ENCODE assay signal across 31 mouse cellular contexts in genomic region chr10:74789987-74790386, GRCm38 (mm10).
"Had no signal": no experiment of that assay in that cellular context is flagged by ENCODE, and none has a peak within 500 bp of the region (broad histone marks: within the 10 kb centered on the region; RNA-seq: fewer than 3 reads in every experiment).

No protein-coding gene starts in this region.

- H3K9me3 ChIP-seq: limb, embryonic 10.5 days; limb, embryonic 12.5 days; limb, embryonic 13.5 days; limb, embryonic 15.5 days; liver, embryonic 12.5 days; liver, embryonic 13.5 days; liver, embryonic 15.5 days; lung, embryonic 15.5 days; megakaryocyte, embryonic 14.5 days; midbrain, embryonic 10.5 days; midbrain, embryonic 12.5 days; midbrain, embryonic 13.5 days; midbrain, embryonic 15.5 days; neural tube, embryonic 12.5 days had no signal

- DNase-seq: left cerebral cortex, postnatal 4 days; liver; liver, embryonic 13.5 days; liver, postnatal 0 days; lung, adult 18-20 months; lung, adult 2 months; lung, embryonic 14.5 days; lung, postnatal 10 days; lung, postnatal 14 days; lung, postnatal 36 days; lung, postnatal 4 days; midbrain, embryonic 14.5 days had no signal

- H3K36me3 ChIP-seq: limb, embryonic 10.5 days; limb, embryonic 12.5 days; limb, embryonic 13.5 days; limb, embryonic 15.5 days; liver, embryonic 12.5 days; liver, embryonic 13.5 days; liver, embryonic 15.5 days; lung, embryonic 15.5 days; midbrain, embryonic 10.5 days; midbrain, embryonic 12.5 days; midbrain, embryonic 13.5 days; midbrain, embryonic 15.5 days; neural tube, embryonic 12.5 days had no signal

- ATAC-seq: liver, embryonic 12.5 days; liver, postnatal 0 days; midbrain, embryonic 13.5 days; midbrain, embryonic 15.5 days; midbrain, embryonic 16.5 days had no signal

- H3K27me3 ChIP-seq: limb, embryonic 12.5 days; limb, embryonic 13.5 days; limb, embryonic 15.5 days; liver, embryonic 12.5 days; liver, embryonic 13.5 days; liver, embryonic 15.5 days; lung, embryonic 15.5 days; megakaryocyte, embryonic 14.5 days; midbrain, embryonic 12.5 days; midbrain, embryonic 13.5 days; midbrain, embryonic 15.5 days; neural tube, embryonic 12.5 days had no signal

- H3K4me1 ChIP-seq: limb, embryonic 10.5 days; limb, embryonic 12.5 days; limb, embryonic 13.5 days; limb, embryonic 15.5 days; liver, embryonic 12.5 days; liver, embryonic 13.5 days; liver, embryonic 15.5 days; lung, embryonic 15.5 days; megakaryocyte, embryonic 14.5 days; midbrain, embryonic 10.5 days; midbrain, embryonic 12.5 days; midbrain, embryonic 13.5 days; midbrain, embryonic 15.5 days; neural tube, embryonic 12.5 days had no signal

- H3K4me2 ChIP-seq: limb, embryonic 12.5 days; limb, embryonic 13.5 days; limb, embryonic 15.5 days; liver, embryonic 11.5 days; liver, embryonic 12.5 days; liver, embryonic 13.5 days; liver, embryonic 15.5 days; lung, embryonic 14.5 days; lung, embryonic 15.5 days; midbrain, embryonic 11.5 days; midbrain, embryonic 12.5 days; midbrain, embryonic 13.5 days; midbrain, embryonic 15.5 days; neural tube, embryonic 12.5 days had no signal

- H3K9ac ChIP-seq: limb, embryonic 12.5 days; limb, embryonic 13.5 days; limb, embryonic 15.5 days; liver, embryonic 12.5 days; liver, embryonic 13.5 days; liver, embryonic 14.5 days; liver, embryonic 15.5 days; liver, postnatal 0 days; lung, embryonic 14.5 days; lung, embryonic 15.5 days; midbrain, embryonic 12.5 days; midbrain, embryonic 13.5 days; midbrain, embryonic 15.5 days; neural tube, embryonic 12.5 days had no signal

- H3K4me3 ChIP-seq: limb, embryonic 10.5 days; limb, embryonic 12.5 days; limb, embryonic 13.5 days; limb, embryonic 15.5 days; liver, embryonic 12.5 days; liver, embryonic 13.5 days; liver, embryonic 15.5 days; lung, embryonic 15.5 days; megakaryocyte, embryonic 14.5 days; midbrain, embryonic 10.5 days; midbrain, embryonic 12.5 days; midbrain, embryonic 13.5 days; midbrain, embryonic 15.5 days; myocyte; neural tube, embryonic 12.5 days had no signal

- H3K27ac ChIP-seq: limb, embryonic 10.5 days; limb, embryonic 12.5 days; limb, embryonic 13.5 days; limb, embryonic 15.5 days; liver, embryonic 12.5 days; liver, embryonic 13.5 days; liver, embryonic 14.5 days; liver, embryonic 15.5 days; lung, embryonic 15.5 days; macrophage; midbrain, embryonic 10.5 days; midbrain, embryonic 12.5 days; midbrain, embryonic 13.5 days; midbrain, embryonic 15.5 days; neural tube, embryonic 12.5 days had no signal
